Mouse (Mus musculus) stomach, adult 2 months (tissue): Measurements from ENCODE around the gene Rab5a. TPM values are rescaled to one million over a fixed set of nuclear protein-coding genes. Genes with fewer than 3 reads are reported as not detected.

Experiments
- polyA plus RNA-seq: library from polyadenylated mRNA; depleted of rRNA; stranded (reverse); fragments of >200 nt; gene quantifications from 2 replicates; pipeline ENCODE4 v1.2.3, GENCODE M21; 2012; rRNA removed

Gene Rab5a
- 0.72 and 0.87 TPM in 2 replicates for polyA plus RNA-seq

DNA sequence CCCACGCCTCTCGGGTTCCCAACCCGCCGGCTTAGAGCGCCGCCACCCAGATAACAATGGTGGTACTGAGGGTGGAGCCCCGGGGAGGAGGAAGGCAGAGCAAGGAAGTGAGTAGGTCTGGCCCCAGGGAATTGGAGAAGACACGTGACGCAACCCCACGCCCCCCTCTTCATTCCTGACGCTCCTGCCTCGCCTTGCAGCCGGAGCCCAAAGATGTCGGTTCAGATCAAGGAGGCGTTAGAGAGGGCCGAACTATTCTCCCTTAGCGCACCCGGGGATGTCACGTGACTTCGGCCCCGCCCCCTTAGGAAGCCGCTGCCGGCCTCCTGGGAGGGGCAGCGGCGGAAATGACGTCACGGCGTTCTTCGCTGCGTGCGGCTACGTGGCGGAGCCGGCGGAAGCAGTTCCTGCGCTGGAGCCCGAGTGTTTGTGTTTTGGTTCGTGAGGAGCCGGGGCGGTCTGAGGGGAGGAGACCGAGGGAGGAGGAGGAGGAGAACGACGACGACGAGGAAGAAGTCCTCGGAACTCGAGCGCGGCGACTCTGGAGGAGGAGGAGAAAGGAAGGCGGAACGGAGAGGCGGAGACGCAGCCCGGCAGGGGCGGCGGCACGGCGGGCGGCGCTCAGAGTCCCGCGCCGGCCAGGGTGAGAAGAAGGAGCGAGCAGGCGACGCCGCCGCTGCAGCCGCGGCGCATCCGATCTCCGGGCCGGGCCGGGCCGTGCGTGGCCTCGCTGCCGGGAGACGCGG lies at the start of gene Rab5a:
Rab5a (plus strand) TSS at position 377 of the 746 bp plus-strand sequence.

DNA sequence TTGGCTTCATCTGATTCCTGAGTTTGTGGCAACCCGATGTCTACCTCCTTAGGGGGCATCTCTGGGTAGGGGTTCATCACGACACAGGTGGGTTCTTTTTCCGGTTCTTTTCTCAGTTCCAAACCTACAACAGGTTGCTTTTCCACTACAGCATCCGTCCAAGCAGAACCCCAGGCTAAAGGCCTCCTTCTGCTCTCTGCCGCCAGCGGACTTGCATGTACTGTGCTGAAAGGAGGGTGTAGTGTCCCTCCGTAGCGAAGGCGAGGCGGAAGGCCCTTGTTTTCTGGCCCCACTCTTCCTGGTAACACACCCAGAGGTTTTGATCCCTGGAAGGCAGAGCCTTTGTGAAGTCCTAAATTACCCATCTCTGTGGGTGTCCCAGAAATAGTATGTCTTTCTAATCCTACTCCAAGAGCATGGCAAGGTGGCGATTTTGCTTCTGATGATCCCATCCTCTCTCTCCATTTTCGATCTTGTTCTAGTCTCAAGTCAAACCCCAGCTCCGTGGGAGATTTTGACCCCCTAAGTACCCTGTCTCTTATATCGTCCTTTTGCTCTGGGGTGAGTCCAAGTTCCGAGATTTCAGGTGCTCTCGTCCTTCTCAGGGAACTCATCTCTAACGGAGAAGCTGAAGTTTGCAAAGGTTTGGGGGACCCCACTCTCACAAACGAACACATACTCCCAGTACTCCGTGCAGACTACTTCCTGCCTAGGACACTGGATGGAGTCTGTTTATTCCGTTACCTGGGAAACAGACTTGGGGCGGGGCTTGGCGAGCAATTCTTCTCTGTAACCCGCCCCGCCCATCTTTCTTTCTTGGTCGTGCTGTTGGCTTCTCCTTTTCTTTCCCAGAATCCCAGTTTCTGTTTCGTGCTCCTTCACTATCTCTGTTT lies 16.2 kb upstream of the Rab5a start, which contains the start of gene Efhb:
Efhb (minus strand) TSS at position 719 of the 893 bp plus-strand sequence.

DNA sequence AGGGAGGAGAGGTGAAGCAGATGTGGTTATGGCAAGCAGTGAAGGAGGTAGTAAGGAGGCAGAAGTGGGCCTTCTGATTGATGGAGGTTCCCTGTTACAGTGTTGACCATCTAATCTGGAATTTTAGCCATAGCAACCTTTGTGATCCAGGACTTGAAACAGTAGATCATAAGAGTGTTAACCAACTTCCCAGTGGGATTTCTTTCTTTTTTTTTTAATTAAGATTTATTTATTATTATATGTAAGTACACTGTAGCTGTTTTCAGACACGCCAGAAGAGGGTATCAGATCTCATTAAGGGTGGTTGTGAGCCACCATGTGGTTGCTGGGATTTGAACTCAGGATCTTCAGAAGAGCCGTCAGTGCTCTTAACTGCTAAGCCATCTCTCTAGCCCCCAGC lies 60.3 kb downstream of the Rab5a start, which contains the start of gene Pp2d1:
Pp2d1 (minus strand) TSS at position 101 of the 400 bp plus-strand sequence.

Other genes with a start within 250 kb of the Rab5a start
- 0.04 TPM in 2 replicates for gene Efhb, start 15.9 kb upstream of the Rab5a start, polyA plus RNA-seq
- not detected in 2 replicates for gene Pp2d1, start 60.2 kb downstream of the Rab5a start, polyA plus RNA-seq
- 4.5 and 6.3 TPM in 2 replicates for gene Kat2b, start 87.6 kb downstream of the Rab5a start, polyA plus RNA-seq
- gene Sgo1, start 210.1 kb downstream of the Rab5a start, polyA plus RNA-seq, result 0.03 and 0.08 TPM in 2 replicates